Mouse (Mus musculus) kidney, adult 2 months (tissue): ENCODE measurements around the gene Cdc42bpg. TPM values are rescaled to one million over a fixed set of nuclear protein-coding genes. Genes with fewer than 3 reads are reported as not detected.

Experiments used
- DNase-seq: peaks from one replicate; pipeline ENCODE4 v3.0.0; 2021
- H3K27ac ChIP-seq: fragments of 200-500 bp; 2 replicates; pipeline ENCODE4 v1.5.1; 2012; ENCODE audit warnings: low read depth, low read length, control low read depth, inconsistent platforms; ENCODE audit not compliant: insufficient read depth
- H3K27me3 ChIP-seq: fragments of 200-500 bp; replicated peaks from 2 replicates; pipeline ENCODE4 v1.6.1; 2012; ENCODE audit warnings: mild to moderate bottlenecking, moderate library complexity, low read length, inconsistent platforms; ENCODE audit not compliant: control insufficient read depth, insufficient read depth
- H3K36me3 ChIP-seq: fragments of 200-500 bp; 2 replicates; pipeline ENCODE4 v1.6.1; 2012; ENCODE audit warnings: mild to moderate bottlenecking, moderate library complexity, low read length, inconsistent platforms; ENCODE audit not compliant: control insufficient read depth, insufficient read depth
- H3K4me1 ChIP-seq: fragments of 200-500 bp; 2 replicates; pipeline ENCODE4 v1.6.1; 2011; ENCODE audit warnings: low read length; ENCODE audit not compliant: control insufficient read depth, insufficient read depth
- H3K4me3 ChIP-seq: fragments of 200-500 bp; 2 replicates; pipeline ENCODE4 v1.5.1; 2011; ENCODE audit warnings: mild to moderate bottlenecking, low read depth, low read length, control low read depth; ENCODE audit not compliant: insufficient read depth
- CTCF ChIP-seq: fragments of 200-500 bp; conservative IDR thresholded peaks from 2 replicates; pipeline ENCODE4 v1.5.1; 2011; ENCODE audit warnings: low read depth, mild to moderate bottlenecking, control low read depth, low read length, moderate library complexity, mixed read lengths; ENCODE audit not compliant: insufficient read depth, insufficient read length
- POLR2A ChIP-seq: fragments of 200-500 bp; IDR thresholded peaks from one replicate; pipeline ENCODE4 v1.6.1; 2011; ENCODE audit warnings: low read depth, low read length, control low read depth
- WGBS: fragments of 180-500 bp; shearing (Covaris S2); methylation state at CpG from one replicate; pipeline ENCODE4 v1.1.7; 2018; 5-methylcytosine and 5-hydroxymethylcytosine counted together
- polyA plus RNA-seq: library from polyadenylated mRNA; depleted of rRNA; stranded (reverse); fragments of >200 nt; gene quantifications from 2 replicates; pipeline ENCODE4 v1.2.3, GENCODE M21; 2012

The Cdc42bpg gene
- polyA plus RNA-seq, 1 experiment: 26.6 TPM

GRCm38 (mm10) chr19:6276426-6277421 lies 29.5 kb upstream of the Cdc42bpg start, which contains the start of gene Ehd1:
Gene Ehd1, plus strand, starts transcription at chr19:6276725.
- peak within 1 kb of the TSS; percentile 73 for H3K27ac ChIP-seq
- peak within 1 kb of the TSS; percentile 90 for H3K4me3 ChIP-seq
- H3K36me3 ChIP-seq: no peaks in the 10 kb centered on the region
- peak; percentile 99 for DNase-seq
- WGBS: under 1% methylated on average over 104 of the region's 106 CpGs
- peaks cover 46% of the 10 kb centered on the region for H3K4me1 ChIP-seq
- no peaks in the 10 kb centered on the region for H3K27me3 ChIP-seq
- TF ChIP-seq POLR2A (peak; percentile 61), CTCF (peak; percentile 70)

- DNase-seq: peak; percentile 95
- TF ChIP-seq CTCF (no peak), POLR2A (peak; percentile 50)
- Histone ChIP-seq H3K36me3 (no peaks in the 10 kb centered on the region; the same call in 1 of the 2 replicates), H3K27me3 (no peaks in the 10 kb centered on the region), H3K4me3 (peak overlapping the region; percentile 90), H3K4me1 (peaks cover 46% of the 10 kb centered on the region), H3K27ac (peak overlapping the region; percentile 73)
- WGBS: 3% methylated on average over 10 of the region's 10 CpGs
Observed at GRCm38 (mm10) chr19:6277661-6278438, 28.4 kb upstream of the Cdc42bpg start.

GRCm38 (mm10) chr19:6278439-6279073 lies 27.7 kb upstream of the Cdc42bpg start:
- Histone ChIP-seq H3K27ac (peak overlapping the region; percentile 69), H3K27me3 (no peaks in the 10 kb centered on the region), H3K4me3 (peak overlapping the region; percentile 90), H3K36me3 (no peaks in the 10 kb centered on the region; the same call in 1 of the 2 replicates), H3K4me1 (peaks cover 46% of the 10 kb centered on the region)
- TF ChIP-seq POLR2A: no peak
- no peak for TF ChIP-seq CTCF
- 11% methylated on average over 6 of the region's 6 CpGs for WGBS
- DNase-seq: no peak

- Histone ChIP-seq H3K27ac (peak overlapping the region; percentile 69; the same call in 1 of the 2 replicates), H3K4me3 (no peak overlapping the region), H3K4me1 (peaks cover 46% of the 10 kb centered on the region), H3K36me3 (no peaks in the 10 kb centered on the region; the same call in 1 of the 2 replicates), H3K27me3 (no peaks in the 10 kb centered on the region)
- 68% methylated on average over 6 of the region's 6 CpGs for WGBS
- TF ChIP-seq POLR2A: no peak
- TF ChIP-seq CTCF: no peak
- DNase-seq: no peak
Observed at GRCm38 (mm10) chr19:6279481-6280144, 26.6 kb upstream of the Cdc42bpg start.

GRCm38 (mm10) chr19:6280554-6280953 lies 25.7 kb upstream of the Cdc42bpg start:
- Histone ChIP-seq H3K27me3 (no peaks in the 10 kb centered on the region), H3K4me1 (peaks cover 46% of the 10 kb centered on the region), H3K4me3 (no peak overlapping the region), H3K36me3 (no peaks in the 10 kb centered on the region; the same call in 1 of the 2 replicates), H3K27ac (peak overlapping the region; percentile 26; the same call in 1 of the 2 replicates)
- TF ChIP-seq POLR2A: no peak
- no peak for TF ChIP-seq CTCF
- 58% methylated on average over 7 of the region's 7 CpGs for WGBS
- peak; percentile 79 for DNase-seq

GRCm38 (mm10) chr19:6281122-6282020 lies 24.9 kb upstream of the Cdc42bpg start:
- no peak overlapping the region for H3K4me3 ChIP-seq
- no peaks in the 10 kb centered on the region; the same call in 1 of the 2 replicates for H3K36me3 ChIP-seq
- H3K27me3 ChIP-seq: no peaks in the 10 kb centered on the region
- TF ChIP-seq POLR2A: no peak
- no peak for TF ChIP-seq CTCF
- H3K27ac ChIP-seq: no peak overlapping the region
- DNase-seq: no peak
- 64% methylated on average over 14 of the region's 14 CpGs for WGBS
- peaks cover 50% of the 10 kb centered on the region for H3K4me1 ChIP-seq
